Mouse (Mus musculus): Measurements from ENCODE around the gene Gsg1l.

- TF ChIP-seq POLR2A (IDR thresholded peaks at IDR 0.05; ENCODE audit: borderline replicate concordance, extremely low read depth, low read depth, low read length) (no peak), CTCF (IDR thresholded peaks at IDR 0.05; ENCODE audit: insufficient read depth, low read length) (no peak)
Observed at GRCm38 (mm10) chr7:125966402-125967261, 115.6 kb downstream of the Gsg1l start.
